Mouse (Mus musculus): ENCODE data around the gene Tbc1d10c. TPM values are rescaled to one million over a fixed set of nuclear protein-coding genes. Genes with fewer than 3 reads are reported as not detected.

Gene Tbc1d10c
- polyA plus RNA-seq, 1 experiment from 2014 or later = 4.0 TPM

DNA sequence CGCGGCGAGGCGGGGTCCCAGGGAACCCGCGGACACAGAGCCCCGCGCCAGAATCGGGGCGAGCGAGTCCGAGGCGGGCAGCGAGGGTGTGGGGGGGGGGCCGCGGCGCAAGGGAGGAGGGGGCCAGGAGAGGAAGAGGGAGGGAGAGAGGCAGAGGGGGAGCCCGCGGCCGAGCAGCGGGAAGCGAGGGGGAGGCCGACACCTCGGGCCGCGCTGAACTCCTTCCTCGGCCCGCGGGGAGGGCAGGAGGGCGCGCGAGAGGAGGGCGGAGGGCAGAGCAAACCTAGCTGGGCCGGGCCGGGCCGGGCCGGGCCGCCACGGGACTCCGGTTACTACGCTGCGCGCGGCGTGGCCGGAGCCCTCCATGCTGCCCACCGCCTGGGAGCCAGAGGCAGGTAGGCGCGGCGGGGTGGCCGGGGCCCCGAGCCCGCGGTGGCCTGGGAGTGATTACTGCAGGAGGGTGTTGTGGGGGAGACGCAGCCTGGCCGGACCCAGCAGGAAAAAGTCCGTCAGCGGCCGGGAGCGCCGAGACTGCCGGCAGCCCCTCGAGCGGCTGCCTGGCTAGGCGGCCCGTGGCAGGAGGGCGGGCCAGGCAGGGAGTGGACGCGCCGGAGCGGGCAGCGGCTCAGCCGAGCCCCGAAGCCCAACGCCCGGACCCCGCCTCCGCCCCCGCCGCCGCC is 23.8 kb upstream of the Tbc1d10c start:
- peaks cover 45% of the 10 kb centered on the region for H3K4me1 ChIP-seq
- H3K36me3 ChIP-seq = no peaks in the 10 kb centered on the region
- H3K4me2 ChIP-seq = peak overlapping the region; percentile 92
- H3K27ac ChIP-seq = peak overlapping the region; percentile 92
- no peaks in the 10 kb centered on the region for H3K9me3 ChIP-seq
- H3K27me3 ChIP-seq (replicated peaks) = no peaks in the 10 kb centered on the region
- peak overlapping the region; percentile 91 for H3K9ac ChIP-seq
- H3K4me3 ChIP-seq (replicated peaks) = peak overlapping the region; percentile 57
- peak; percentile 25; the same call in 1 of the 2 replicates for ATAC-seq (ENCODE audit: insufficient read depth, low FRiP score, low read depth)
- under 1% methylated on average over 63 of the region's 81 CpGs for WGBS

DNA sequence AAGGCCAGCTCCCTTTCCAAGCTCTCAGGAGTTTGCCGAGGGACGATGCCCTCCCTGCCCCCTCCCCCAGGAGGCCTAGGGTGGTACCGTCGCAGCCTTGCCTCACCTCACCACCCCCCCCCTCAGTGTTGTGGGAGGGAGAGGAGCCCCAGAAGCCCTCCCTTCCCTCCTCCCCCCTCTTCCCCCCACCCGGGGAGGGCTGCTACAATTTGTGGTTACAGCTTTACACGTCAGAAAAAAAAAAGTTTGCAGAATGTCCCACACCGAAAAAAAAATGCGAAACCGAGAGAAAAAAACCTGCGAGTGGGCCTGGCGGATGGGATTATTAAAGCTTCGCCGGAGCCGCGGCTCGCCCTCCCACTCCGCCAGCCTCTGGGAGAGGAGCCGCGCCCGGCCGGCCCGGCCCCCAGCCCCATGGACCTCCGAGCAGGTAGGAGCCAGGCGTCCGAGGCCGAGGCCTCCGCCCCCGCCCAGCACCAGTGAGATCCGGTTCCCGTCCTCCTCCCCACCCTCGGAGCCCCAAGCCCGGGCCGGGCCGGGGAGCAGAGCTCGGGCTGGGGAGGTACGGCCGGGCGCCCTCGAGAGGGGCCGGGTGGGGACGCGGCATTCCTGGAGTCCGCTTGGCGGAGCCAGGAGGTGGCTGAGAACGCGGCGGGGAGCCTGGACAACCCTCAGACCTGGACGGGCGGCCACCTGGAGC is 23.1 kb upstream of the Tbc1d10c start, which contains the start of the genes Clcf1 and AC109138.7:
Clcf1 (plus strand) TSS at position 168 of the 700 bp plus-strand sequence.
AC109138.7 (plus strand) TSS at position 287 of the 700 bp plus-strand sequence.
- H3K4me2 ChIP-seq = peak within 1 kb of the TSS; percentile 92
- peak within 1 kb of the TSS; percentile 91 for H3K9ac ChIP-seq
- H3K36me3 ChIP-seq = no peaks in the 10 kb centered on the region
- peak within 1 kb of the TSS; percentile 92 for H3K27ac ChIP-seq
- no peaks in the 10 kb centered on the region for H3K9me3 ChIP-seq
- WGBS = under 1% methylated on average over 46 of the region's 49 CpGs
- H3K27me3 ChIP-seq (replicated peaks) = no peaks in the 10 kb centered on the region
- peak; percentile 40 for ATAC-seq (ENCODE audit: insufficient read depth, low FRiP score, low read depth)
- peak within 1 kb of the TSS; percentile 57 for H3K4me3 ChIP-seq (replicated peaks)
- peaks cover 42% of the 10 kb centered on the region for H3K4me1 ChIP-seq

DNA sequence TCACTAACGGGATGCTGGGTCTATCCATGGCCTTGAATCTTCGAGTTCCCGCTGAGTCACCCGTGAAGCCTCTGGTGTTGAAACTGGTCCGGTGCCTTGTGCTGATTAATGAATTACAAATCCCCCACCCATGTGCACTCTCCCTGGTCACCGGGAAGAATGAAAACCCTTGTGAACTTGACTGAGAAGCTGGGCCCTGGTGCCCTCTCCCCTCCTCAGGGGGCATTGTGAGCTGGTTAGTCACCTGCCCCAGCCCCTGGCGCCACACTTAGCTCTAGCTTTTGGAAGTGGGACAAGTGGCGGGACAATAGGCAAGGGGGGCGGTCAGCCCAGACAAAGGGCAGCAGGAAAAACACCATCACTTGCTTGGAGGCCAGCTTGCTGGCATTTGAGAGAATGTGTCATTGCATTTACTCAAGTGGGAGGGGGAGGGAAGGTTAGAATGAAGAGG is 22.5 kb upstream of the Tbc1d10c start:
- peak; percentile 3; the same call in 1 of the 2 replicates for ATAC-seq (ENCODE audit: insufficient read depth, low FRiP score, low read depth)
- Histone ChIP-seq H3K27me3 (replicated peaks) (no peaks in the 10 kb centered on the region), H3K9ac (peak overlapping the region; percentile 91; the same call in 1 of the 2 replicates), H3K27ac (peak overlapping the region; percentile 92), H3K9me3 (no peaks in the 10 kb centered on the region), H3K36me3 (no peaks in the 10 kb centered on the region), H3K4me1 (peaks cover 42% of the 10 kb centered on the region), H3K4me2 (peak overlapping the region; percentile 92), H3K4me3 (replicated peaks) (peak overlapping the region; percentile 57)
- WGBS = 10% methylated on average over 9 of the region's 9 CpGs

DNA sequence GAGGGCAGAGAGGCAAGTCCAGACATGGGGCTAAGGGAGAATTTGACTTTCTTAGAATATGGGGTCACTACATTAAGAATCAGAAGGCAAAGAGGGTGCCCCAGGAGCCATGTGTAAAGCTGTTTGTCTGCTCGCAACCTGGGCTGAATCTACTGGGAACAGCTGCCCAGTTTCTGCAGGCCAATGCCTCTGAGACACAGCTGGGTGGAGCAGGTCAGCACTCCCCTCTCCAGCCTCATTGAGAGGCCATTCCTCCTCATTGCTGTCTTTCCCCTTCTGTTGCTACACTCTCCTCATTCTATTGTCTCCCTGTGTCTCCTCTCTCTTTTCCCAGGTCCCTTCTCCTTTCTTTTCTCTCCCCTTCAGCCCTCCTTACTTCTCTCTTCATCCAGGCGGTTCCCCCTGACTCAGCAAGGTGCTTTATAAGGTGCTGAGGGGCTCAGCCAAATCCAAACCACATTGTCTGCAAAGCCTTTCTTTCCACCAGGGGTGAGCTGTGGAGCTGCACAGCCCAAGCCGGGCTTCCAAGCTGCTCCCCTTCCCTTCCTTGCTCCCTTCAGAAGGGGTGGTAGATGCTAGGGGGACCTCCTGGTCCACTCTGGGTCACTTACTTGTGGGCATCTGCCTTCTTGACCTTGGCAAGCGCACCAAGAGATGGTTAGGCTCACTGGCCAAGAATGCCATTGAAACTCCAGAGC is 21.0 kb upstream of the Tbc1d10c start:
- no peaks in the 10 kb centered on the region for H3K27me3 ChIP-seq (replicated peaks)
- no peak for ATAC-seq (ENCODE audit: insufficient read depth, low FRiP score, low read depth)
- no peak overlapping the region for H3K9ac ChIP-seq
- no peaks in the 10 kb centered on the region for H3K9me3 ChIP-seq
- peaks cover 33% of the 10 kb centered on the region for H3K4me1 ChIP-seq
- H3K4me2 ChIP-seq = no peak overlapping the region
- H3K36me3 ChIP-seq = no peaks in the 10 kb centered on the region
- H3K27ac ChIP-seq = no peak overlapping the region
- WGBS = 46% methylated on average over 4 of the region's 4 CpGs
- no peak overlapping the region for H3K4me3 ChIP-seq (replicated peaks)

DNA sequence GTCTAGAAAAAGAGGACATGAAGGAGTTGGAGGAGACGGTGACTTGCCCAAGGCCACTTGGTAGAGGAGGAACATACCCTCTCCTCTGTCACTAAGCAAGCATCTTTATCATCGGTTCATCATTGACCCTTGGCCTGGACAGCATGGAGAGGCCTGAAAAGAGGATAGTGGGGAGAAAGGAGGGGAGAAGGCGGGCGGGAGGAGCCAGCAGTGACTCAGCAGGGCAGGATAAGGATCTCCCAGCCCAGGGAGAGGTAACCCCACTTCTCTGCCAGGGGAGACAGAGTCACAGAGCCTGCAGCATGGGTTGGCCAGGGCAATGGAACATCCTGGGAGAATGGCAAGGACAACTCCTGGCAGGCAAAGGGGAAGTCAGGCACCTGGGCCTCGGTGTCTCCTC is 17.5 kb upstream of the Tbc1d10c start:
- WGBS = 76% methylated on average over 5 of the region's 5 CpGs
- Histone ChIP-seq H3K9ac (no peak overlapping the region), H3K4me3 (replicated peaks) (no peak overlapping the region), H3K4me1 (peaks cover 12% of the 10 kb centered on the region), H3K27ac (no peak overlapping the region), H3K36me3 (no peaks in the 10 kb centered on the region), H3K9me3 (no peaks in the 10 kb centered on the region), H3K27me3 (replicated peaks) (no peaks in the 10 kb centered on the region), H3K4me2 (no peak overlapping the region)
- ATAC-seq (ENCODE audit: insufficient read depth, low FRiP score, low read depth) = no peak

DNA sequence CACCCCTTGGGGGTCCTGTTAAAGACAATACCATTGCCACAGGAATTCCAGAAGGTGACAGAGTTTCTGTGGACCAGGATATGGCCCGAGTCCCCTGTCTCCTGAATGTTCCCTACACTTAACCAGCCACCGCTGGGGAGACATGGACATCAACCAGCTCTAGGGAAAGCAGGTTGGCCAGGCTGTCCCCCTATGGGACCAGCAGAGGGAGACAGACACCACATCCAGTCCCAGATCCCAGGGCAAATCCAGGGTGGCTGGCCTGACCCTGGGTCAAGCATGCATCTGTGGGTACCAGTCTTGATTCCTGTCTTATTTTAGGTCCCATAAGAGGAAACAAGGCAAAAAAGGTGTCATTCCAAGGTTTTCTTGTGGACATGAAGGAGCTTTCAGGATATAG is 15.9 kb upstream of the Tbc1d10c start:
- 2% methylated on average over 2 of the region's 2 CpGs for WGBS
- no peak overlapping the region for H3K4me3 ChIP-seq (replicated peaks)
- H3K4me2 ChIP-seq = no peak overlapping the region
- peaks cover 6% of the 10 kb centered on the region; the same call in 1 of the 2 replicates for H3K4me1 ChIP-seq
- peak; percentile 61; the same call in 1 of the 2 replicates for ATAC-seq (ENCODE audit: insufficient read depth, low FRiP score, low read depth)
- H3K36me3 ChIP-seq = no peaks in the 10 kb centered on the region
- H3K9ac ChIP-seq = no peak overlapping the region
- no peaks in the 10 kb centered on the region for H3K27me3 ChIP-seq (replicated peaks)
- H3K9me3 ChIP-seq = no peaks in the 10 kb centered on the region
- no peak overlapping the region for H3K27ac ChIP-seq

DNA sequence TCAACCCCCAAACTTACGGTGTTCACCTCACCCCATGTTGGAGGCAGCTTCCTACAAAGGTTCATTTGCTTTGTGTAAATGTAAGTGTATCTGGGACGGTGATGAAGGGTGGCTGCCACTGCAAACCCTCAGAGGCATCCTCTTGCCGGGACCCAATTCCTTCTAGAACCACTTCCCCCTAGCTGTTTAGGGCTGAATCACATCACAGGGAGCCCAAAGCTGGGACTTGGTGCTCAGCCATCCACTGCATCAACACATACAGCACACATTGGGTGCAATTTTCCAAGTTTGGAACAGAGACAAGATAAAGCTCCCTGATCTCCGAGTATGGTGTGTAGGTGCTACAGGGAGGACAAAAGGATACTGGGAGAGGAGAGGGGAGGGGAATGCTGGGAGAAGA is 13.8 kb upstream of the Tbc1d10c start:
- H3K9ac ChIP-seq = no peak overlapping the region
- H3K9me3 ChIP-seq = no peaks in the 10 kb centered on the region
- no peak overlapping the region for H3K27ac ChIP-seq
- H3K27me3 ChIP-seq (replicated peaks) = no peaks in the 10 kb centered on the region
- no peaks in the 10 kb centered on the region for H3K36me3 ChIP-seq
- no peak for ATAC-seq (ENCODE audit: insufficient read depth, low FRiP score, low read depth)
- H3K4me3 ChIP-seq (replicated peaks) = no peak overlapping the region
- WGBS = 55% methylated on average over 4 of the region's 4 CpGs
- peaks cover 16% of the 10 kb centered on the region; the same call in 1 of the 2 replicates for H3K4me1 ChIP-seq
- H3K4me2 ChIP-seq = no peak overlapping the region

DNA sequence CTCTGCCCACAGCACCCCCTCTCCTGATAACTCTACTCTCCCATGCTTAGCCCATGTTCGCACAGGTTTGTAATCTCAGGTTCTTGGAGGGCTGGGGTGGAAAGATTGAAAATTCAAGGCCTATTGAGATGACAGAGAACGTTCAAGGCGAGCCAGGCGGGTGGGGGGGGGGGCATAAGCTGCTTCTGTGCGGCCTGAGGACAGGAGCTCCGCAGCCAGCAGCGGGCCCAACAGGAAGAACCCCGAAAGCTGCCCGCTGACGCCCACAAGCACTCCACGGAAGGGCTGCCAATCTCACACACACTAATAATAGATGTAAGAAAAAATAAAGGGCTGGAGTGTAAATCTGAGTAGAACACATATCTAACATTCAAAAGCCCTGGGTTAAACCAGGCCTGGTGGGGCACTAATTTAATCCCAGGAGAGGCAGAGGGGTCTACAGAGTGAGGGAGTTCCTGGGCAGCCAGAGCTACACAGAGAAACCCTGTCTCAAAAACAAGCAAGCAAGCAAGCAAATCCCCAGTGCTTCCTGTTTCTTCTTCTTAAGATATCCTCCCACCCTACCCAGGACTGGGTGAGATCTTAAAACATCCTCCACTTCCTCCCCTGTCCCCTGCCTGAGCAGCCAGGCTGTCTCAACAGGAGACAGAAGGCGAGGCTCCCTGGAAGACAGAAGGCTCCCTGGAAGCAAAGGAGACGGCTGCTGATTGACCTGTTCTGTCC is 12.7 kb upstream of the Tbc1d10c start:
- Histone ChIP-seq H3K9ac (0 out of 2 replicates have a peak overlapping the region, but pooled peaks have one; percentile 6), H3K9me3 (no peaks in the 10 kb centered on the region), H3K27ac (no peak overlapping the region), H3K4me1 (peaks cover 16% of the 10 kb centered on the region; the same call in 1 of the 2 replicates), H3K4me2 (no peak overlapping the region), H3K27me3 (replicated peaks) (no peaks in the 10 kb centered on the region), H3K36me3 (peaks cover 6% of the 10 kb centered on the region; the same call in 1 of the 2 replicates), H3K4me3 (replicated peaks) (no peak overlapping the region)
- WGBS = 69% methylated on average over 13 of the region's 13 CpGs
- no peak for ATAC-seq (ENCODE audit: insufficient read depth, low FRiP score, low read depth)

DNA sequence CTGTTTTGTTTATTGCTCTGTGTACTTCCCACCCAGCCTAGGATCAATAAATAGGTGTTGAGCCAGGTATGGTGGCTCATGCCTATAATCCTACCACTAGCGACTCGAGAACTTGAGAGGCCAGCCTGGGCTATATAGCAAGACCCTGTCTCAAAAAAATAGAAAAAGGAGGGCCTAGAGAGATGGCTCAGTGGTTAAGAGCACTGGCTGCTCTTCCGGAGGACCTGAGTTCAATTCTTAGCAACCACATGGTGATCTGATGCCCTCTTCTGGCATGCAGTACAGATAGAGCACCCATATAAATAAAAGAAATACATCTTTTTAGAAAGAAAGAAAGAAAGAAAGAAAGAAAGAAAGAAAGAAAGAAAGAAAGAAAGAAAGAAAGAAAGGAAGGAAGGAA is 12.1 kb upstream of the Tbc1d10c start:
- Histone ChIP-seq H3K9me3 (no peaks in the 10 kb centered on the region), H3K4me1 (peaks cover 16% of the 10 kb centered on the region; the same call in 1 of the 2 replicates), H3K4me3 (replicated peaks) (no peak overlapping the region), H3K9ac (no peak overlapping the region), H3K36me3 (peaks cover 6% of the 10 kb centered on the region; the same call in 1 of the 2 replicates), H3K27ac (no peak overlapping the region), H3K27me3 (replicated peaks) (no peaks in the 10 kb centered on the region), H3K4me2 (no peak overlapping the region)
- no peak for ATAC-seq (ENCODE audit: insufficient read depth, low FRiP score, low read depth)
- WGBS = 65% methylated on average over 3 of the region's 3 CpGs

DNA sequence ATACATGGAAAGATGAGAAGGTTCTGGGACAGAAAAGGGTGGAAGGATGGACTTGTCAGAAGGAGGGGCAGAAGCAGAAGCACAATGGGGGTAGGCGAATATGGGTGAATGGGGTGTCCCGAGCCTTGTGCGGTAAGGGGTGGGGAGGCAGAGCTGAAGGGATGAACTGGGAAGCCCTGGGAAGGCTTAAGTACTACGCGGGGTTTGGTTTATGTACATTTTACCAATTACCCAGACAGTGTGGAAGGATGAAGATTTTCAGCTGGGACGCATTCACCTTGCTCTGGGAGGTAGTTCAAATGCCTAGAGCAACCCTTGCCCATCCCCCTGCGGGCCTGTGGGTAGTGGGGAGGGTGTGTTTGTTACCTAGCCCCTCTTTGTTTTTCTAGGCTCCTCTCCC is 11.1 kb upstream of the Tbc1d10c start:
- 31% methylated on average over 7 of the region's 7 CpGs for WGBS
- Histone ChIP-seq H3K36me3 (peaks cover 14% of the 10 kb centered on the region), H3K9me3 (no peaks in the 10 kb centered on the region), H3K4me3 (replicated peaks) (peak overlapping the region; percentile 71), H3K4me1 (peaks cover 16% of the 10 kb centered on the region; the same call in 1 of the 2 replicates), H3K4me2 (peak overlapping the region; percentile 87), H3K9ac (peak overlapping the region; percentile 32; the same call in 1 of the 2 replicates), H3K27ac (no peak overlapping the region), H3K27me3 (replicated peaks) (no peaks in the 10 kb centered on the region)
- no peak for ATAC-seq (ENCODE audit: insufficient read depth, low FRiP score, low read depth)

DNA sequence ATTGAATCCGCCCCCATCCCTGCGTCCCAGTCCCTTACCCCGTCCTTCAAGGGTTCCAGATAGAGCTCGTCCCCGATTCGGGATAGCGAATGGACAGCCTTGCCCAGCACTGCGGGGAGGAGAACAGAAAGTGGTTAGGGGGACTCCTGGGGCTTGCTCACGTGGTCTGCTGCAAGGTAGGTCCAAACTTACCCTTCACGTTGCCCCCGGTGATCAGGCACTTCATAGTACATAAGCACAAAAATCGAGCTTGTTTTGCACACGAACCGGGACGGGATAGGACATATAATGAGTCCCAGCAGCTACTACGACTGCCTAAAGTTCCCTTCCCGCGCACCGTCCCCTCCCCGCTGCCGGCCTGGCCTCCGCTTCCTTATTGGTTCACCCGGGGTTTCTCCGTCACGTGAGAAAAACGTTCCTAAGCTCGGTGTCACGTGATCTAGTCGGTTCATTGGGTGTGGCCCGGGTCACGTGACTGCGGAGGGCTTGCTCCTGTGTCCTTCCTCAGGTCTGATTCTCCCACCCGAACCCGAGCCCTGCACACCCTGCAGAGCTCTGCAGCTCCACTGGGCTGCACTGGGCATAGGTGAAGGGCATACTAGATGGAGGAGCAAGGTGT is 10.3 kb upstream of the Tbc1d10c start, which contains the start of gene Rad9a:
Rad9a (minus strand) TSS at position 372 of the 619 bp plus-strand sequence.
- H3K36me3 ChIP-seq = peaks cover 20% of the 10 kb centered on the region
- peak within 1 kb of the TSS; percentile 76 for H3K27ac ChIP-seq
- no peaks in the 10 kb centered on the region for H3K27me3 ChIP-seq (replicated peaks)
- peaks cover 21% of the 10 kb centered on the region; the same call in 1 of the 2 replicates for H3K4me1 ChIP-seq
- peak within 1 kb of the TSS; percentile 87 for H3K4me2 ChIP-seq
- H3K9me3 ChIP-seq = no peaks in the 10 kb centered on the region
- H3K4me3 ChIP-seq (replicated peaks) = peak within 1 kb of the TSS; percentile 71
- WGBS = under 1% methylated on average over 34 of the region's 34 CpGs
- H3K9ac ChIP-seq = peak within 1 kb of the TSS; percentile 81
- peak; percentile 84 for ATAC-seq (ENCODE audit: insufficient read depth, low FRiP score, low read depth)

Measured in stomach, embryonic 15.5 days (tissue).